Mouse (Mus musculus) left cerebral cortex, postnatal 25 days (tissue): ENCODE measurements at regions not wholly inside any gene's neighbourhood (a gene's known extent, or its start where the extent isn't known, plus 50 kb on each side); places are given as distances from the start of the nearest gene placed in this dataset.
A peak's percentile ranks its signal among the peaks of the same experiment; 100 is the strongest.

Experiments
- DNase-seq, 2 experiments: peaks; one replicate each; pipeline ENCODE4 v3.0.0; 2022; ENCODE audit warnings: low spot score in 2 of 2, mixed read lengths in 1 of 2
- intact Hi-C: fragments of 180-260 bp; cut with DNase I; formaldehyde crosslinking; loops from one replicate; pipeline ENCODE4 v1.15.1; 2025

- no peak for DNase-seq
- intact Hi-C loops: no loop called here
These were observed 144.1 kb downstream of the Inhbb start for GRCm38 (mm10) chr1:119277990-119278389.

GRCm38 (mm10) chr1:119266013-119266412 lies 156.0 kb downstream of the Inhbb start:
- DNase-seq: no peak
- intact Hi-C loops: no loop called here

GRCm38 (mm10) chr1:119265192-119265891 lies 156.7 kb downstream of the Inhbb start:
- intact Hi-C loops: no loop called here

GRCm38 (mm10) chr1:119259455-119259854 lies 162.6 kb downstream of the Inhbb start:
- DNase-seq: peak in 1 of 2 experiments; percentile 48
- intact Hi-C loops: loop anchor here (5.0 kb wide), 1 partner anchor 163 kb away; the partner anchor contains the start of gene Inhbb

More at GRCm38 (mm10) chr1:119265192-119265891, 156.7 kb downstream of the Inhbb start:
- no peak for DNase-seq

- DNase-seq: peak; percentile 66 to 79
- intact Hi-C loops: loop anchor here (5.0 kb wide), 1 partner anchor 166 kb away; the partner anchor contains the start of gene Inhbb
These were observed 165.3 kb downstream of the Inhbb start for GRCm38 (mm10) chr1:119256769-119257168.

GRCm38 (mm10) chr1:119256097-119256473 lies 166.0 kb downstream of the Inhbb start:
- no peak for DNase-seq
- intact Hi-C loops: loop anchor here (5.0 kb wide), 1 partner anchor 166 kb away; the partner anchor contains the start of gene Inhbb

- DNase-seq: peak; percentile 8 to 19
- intact Hi-C loops: loop anchor here (5.0 kb wide), 1 partner anchor 167 kb away; the partner anchor contains the start of gene Inhbb
These were observed 166.5 kb downstream of the Inhbb start for GRCm38 (mm10) chr1:119255386-119256096.

- intact Hi-C loops: loop anchor here (5.0 kb wide), 1 partner anchor 167 kb away; the partner anchor contains the start of gene Inhbb
These were observed 167.1 kb downstream of the Inhbb start for GRCm38 (mm10) chr1:119254928-119255327.

GRCm38 (mm10) chr1:119253371-119253851 lies 168.6 kb downstream of the Inhbb start:
- intact Hi-C loops: no loop called here
- no peak for DNase-seq

More at GRCm38 (mm10) chr1:119254928-119255327, 167.1 kb downstream of the Inhbb start:
- DNase-seq: no peak

- intact Hi-C loops: no loop called here
- DNase-seq: no peak
These were observed 169.6 kb downstream of the Inhbb start for GRCm38 (mm10) chr1:119252403-119252802.

- no peak for DNase-seq
- intact Hi-C loops: no loop called here
These were observed 170.3 kb downstream of the Inhbb start for GRCm38 (mm10) chr1:119251741-119252140.

GRCm38 (mm10) chr1:119248776-119249495 lies 173.1 kb downstream of the Inhbb start:
- intact Hi-C loops: no loop called here
- DNase-seq: no peak

GRCm38 (mm10) chr1:119247117-119247516 lies 174.9 kb downstream of the Inhbb start:
- intact Hi-C loops: no loop called here

GRCm38 (mm10) chr1:119238463-119238862 lies 183.6 kb downstream of the Inhbb start:
- intact Hi-C loops: no loop called here
- DNase-seq: no peak

More at GRCm38 (mm10) chr1:119247117-119247516, 174.9 kb downstream of the Inhbb start:
- DNase-seq: no peak

- intact Hi-C loops: no loop called here
- DNase-seq: no peak
These were observed 183.4 kb upstream of the Gli2 start for GRCm38 (mm10) chr1:119236787-119237186.

GRCm38 (mm10) chr1:119234449-119234848 lies 181.0 kb upstream of the Gli2 start:
- DNase-seq: no peak
- intact Hi-C loops: no loop called here

GRCm38 (mm10) chr1:119226996-119227395 lies 173.6 kb upstream of the Gli2 start:
- no peak for DNase-seq
- intact Hi-C loops: no loop called here

GRCm38 (mm10) chr1:119223876-119224275 lies 170.5 kb upstream of the Gli2 start:
- intact Hi-C loops: no loop called here
- DNase-seq: no peak

- DNase-seq: peak; percentile 10 to 73
- intact Hi-C loops: no loop called here
These were observed 168.5 kb upstream of the Gli2 start for GRCm38 (mm10) chr1:119221901-119222300.

GRCm38 (mm10) chr1:119221012-119221411 lies 167.6 kb upstream of the Gli2 start:
- DNase-seq: no peak
- intact Hi-C loops: no loop called here
